Mouse (Mus musculus) liver, postnatal 0 days (tissue): ENCODE data around the gene Atraid.

Experiments
- CTCF ChIP-seq: sonication (generic); IDR thresholded peaks from 2 replicates; pipeline ENCODE4 v1.5.1; 2016; ENCODE audit warnings: antibody characterized with exemption, low read depth
- EP300 ChIP-seq: IDR thresholded peaks from 2 replicates; pipeline ENCODE4 v1.6.1; 2016; ENCODE audit warnings: antibody characterized with exemption, low read depth, mild to moderate bottlenecking

DNA sequence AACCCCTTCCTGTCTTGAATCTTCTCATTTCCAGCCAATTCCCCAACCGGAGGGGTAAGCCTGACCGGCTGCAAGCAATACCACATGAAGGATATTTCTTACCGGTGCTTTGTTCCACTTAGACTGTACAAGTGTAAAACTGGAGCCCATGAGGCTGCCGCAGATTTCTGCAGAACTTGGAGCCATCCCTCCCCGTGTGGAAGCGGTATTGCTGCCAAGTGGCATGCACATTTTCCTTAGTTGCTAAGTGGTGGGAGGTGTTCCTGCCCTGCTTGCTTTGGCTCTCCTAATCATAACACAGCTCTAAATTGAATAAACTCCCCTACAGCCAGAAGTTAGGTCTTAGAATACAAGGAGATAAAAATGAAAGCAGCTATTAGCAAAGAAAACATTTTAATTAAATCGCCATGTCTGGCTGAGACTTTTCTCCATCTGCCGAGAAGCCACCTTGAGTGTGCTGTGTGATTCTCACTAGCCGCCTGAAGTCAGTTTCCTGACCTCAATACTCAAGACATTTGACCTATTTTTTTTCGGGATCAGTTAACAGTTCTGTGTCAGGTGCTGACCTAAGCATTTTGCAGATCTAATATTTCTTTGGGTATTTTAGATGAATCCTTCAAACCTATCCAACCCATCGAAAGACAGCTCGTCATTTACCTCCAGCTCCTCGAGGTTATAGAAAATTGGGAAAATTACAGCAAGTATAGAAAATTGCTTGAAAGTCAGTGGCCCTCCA, 32.1 kb downstream of the Atraid start:
- TF ChIP-seq CTCF = no peak
- TF ChIP-seq EP300 = no peak
